Mouse (Mus musculus) forebrain, embryonic 13.5 days (tissue): ENCODE measurements around the gene Spryd3. TPM values are rescaled to one million over a fixed set of nuclear protein-coding genes. Genes with fewer than 3 reads are reported as not detected.
A peak's percentile ranks its signal among the peaks of the same experiment; 100 is the strongest.

ENCODE experiments used
- ATAC-seq: fragments of 200-750 bp; cut with Nextera tagmentation; 2 replicates; pipeline ENCODE4 v1.8.0; 2017
- H3K27ac ChIP-seq: fragments of 300-500 bp; sonication (generic); 2 replicates; pipeline ENCODE4 v1.5.1; 2015; ENCODE audit warnings: inconsistent platforms, mild to moderate bottlenecking, moderate library complexity
- H3K27me3 ChIP-seq: fragments of 300-500 bp; sonication (generic); 2 replicates; pipeline ENCODE4 v1.6.1; 2015; ENCODE audit warnings: mild to moderate bottlenecking, inconsistent platforms
- H3K36me3 ChIP-seq: fragments of 300-500 bp; sonication (generic); 2 replicates; pipeline ENCODE4 v1.6.1; 2015; ENCODE audit warnings: mild to moderate bottlenecking, inconsistent platforms; ENCODE audit not compliant: poor library complexity, severe bottlenecking
- H3K4me1 ChIP-seq: fragments of 300-500 bp; sonication (generic); 2 replicates; pipeline ENCODE4 v1.6.1; 2015; ENCODE audit warnings: inconsistent platforms
- H3K4me2 ChIP-seq: fragments of 300-500 bp; sonication (generic); 2 replicates; pipeline ENCODE4 v1.6.1; 2015; ENCODE audit warnings: inconsistent platforms, mild to moderate bottlenecking, moderate library complexity
- H3K4me3 ChIP-seq: fragments of 300-500 bp; sonication (generic); 2 replicates; pipeline ENCODE4 v1.5.1; 2015; ENCODE audit warnings: mild to moderate bottlenecking, inconsistent platforms
- H3K9ac ChIP-seq: fragments of 300-500 bp; sonication (generic); 2 replicates; pipeline ENCODE4 v1.6.1; 2015; ENCODE audit warnings: mild to moderate bottlenecking, inconsistent platforms
- H3K9me3 ChIP-seq: fragments of 300-500 bp; sonication (generic); replicated peaks from 2 replicates; pipeline ENCODE4 v1.6.1; 2016; ENCODE audit warnings: inconsistent platforms
- WGBS: fragments of 180-500 bp; shearing (Covaris S2); methylation state at CpG from one replicate; pipeline ENCODE4 v1.1.7; 2015; 5-methylcytosine and 5-hydroxymethylcytosine counted together
- polyA plus RNA-seq: library from polyadenylated mRNA; unstranded; fragments of >200 nt; fragmentation: Nextera tagmentation; extraction: Ambion mirVana; gene quantifications from 2 replicates; pipeline ENCODE4 v1.2.1, GENCODE M21; 2015

The Spryd3 gene
- polyA plus RNA-seq, 1 experiment from 2014 or later = 21.7 TPM

- H3K9me3 ChIP-seq = no peaks in the 10 kb centered on the region
- H3K4me2 ChIP-seq = peak overlapping the region; percentile 85; the same call in 1 of the 2 replicates
- H3K36me3 ChIP-seq = peaks cover 20% of the 10 kb centered on the region
- whole genome bisulfite sequencing = 32% methylated on average over 11 of the region's 11 CpGs
- peaks cover 62% of the 10 kb centered on the region for H3K27me3 ChIP-seq
- H3K4me1 ChIP-seq = peaks cover 68% of the 10 kb centered on the region
- ATAC-seq = no peak
- no peak overlapping the region for H3K9ac ChIP-seq
- peak overlapping the region; percentile 31 for H3K27ac ChIP-seq
- H3K4me3 ChIP-seq = no peak overlapping the region
Observed at GRCm38 (mm10) chr15:102101672-102102541, 34.1 kb downstream of the Spryd3 start.

GRCm38 (mm10) chr15:102100996-102101671, 34.9 kb downstream of the Spryd3 start:
- peak overlapping the region; percentile 22 for H3K27ac ChIP-seq
- WGBS = 28% methylated on average over 10 of the region's 10 CpGs
- peaks cover 62% of the 10 kb centered on the region for H3K4me1 ChIP-seq
- H3K4me2 ChIP-seq = peak overlapping the region; percentile 85
- peak overlapping the region; percentile 56 for H3K4me3 ChIP-seq
- H3K9me3 ChIP-seq = no peaks in the 10 kb centered on the region
- H3K27me3 ChIP-seq = peaks cover 54% of the 10 kb centered on the region
- ATAC-seq = no peak
- no peak overlapping the region; the same call in 1 of the 2 replicates for H3K9ac ChIP-seq
- peaks cover 27% of the 10 kb centered on the region for H3K36me3 ChIP-seq

GRCm38 (mm10) chr15:102100161-102100981, 35.7 kb downstream of the Spryd3 start, which contains the start of gene Tns2:
TSS of gene Tns2 (plus strand) at chr15:102100413.
- peak; percentile 67 for ATAC-seq
- WGBS = under 1% methylated on average over 48 of the region's 82 CpGs
- Histone ChIP-seq H3K4me3 (peak within 1 kb of the TSS; percentile 56), H3K27ac (peak within 1 kb of the TSS; percentile 28), H3K4me2 (peak within 1 kb of the TSS; percentile 85), H3K36me3 (peaks cover 35% of the 10 kb centered on the region), H3K9me3 (no peaks in the 10 kb centered on the region), H3K4me1 (peaks cover 56% of the 10 kb centered on the region), H3K27me3 (peaks cover 47% of the 10 kb centered on the region), H3K9ac (peak within 1 kb of the TSS; percentile 75)

GRCm38 (mm10) chr15:102099771-102100160, 36.3 kb downstream of the Spryd3 start:
- H3K36me3 ChIP-seq = peaks cover 41% of the 10 kb centered on the region
- H3K27ac ChIP-seq = no peak overlapping the region
- no peak for ATAC-seq
- H3K4me2 ChIP-seq = peak overlapping the region; percentile 85
- no peaks in the 10 kb centered on the region for H3K9me3 ChIP-seq
- H3K4me3 ChIP-seq = peak overlapping the region; percentile 56
- WGBS = 21% methylated on average over 8 of the region's 8 CpGs
- peaks cover 42% of the 10 kb centered on the region for H3K27me3 ChIP-seq
- H3K9ac ChIP-seq = peak overlapping the region; percentile 75
- H3K4me1 ChIP-seq = peaks cover 55% of the 10 kb centered on the region

- 66% methylated on average over 5 of the region's 5 CpGs for WGBS
- Histone ChIP-seq H3K36me3 (peaks cover 46% of the 10 kb centered on the region), H3K4me2 (peak overlapping the region; percentile 85), H3K27me3 (peaks cover 37% of the 10 kb centered on the region), H3K9ac (no peak overlapping the region), H3K4me1 (peaks cover 54% of the 10 kb centered on the region), H3K4me3 (no peak overlapping the region), H3K27ac (no peak overlapping the region), H3K9me3 (no peaks in the 10 kb centered on the region)
- no peak for ATAC-seq
Observed at GRCm38 (mm10) chr15:102099260-102099659, 36.8 kb downstream of the Spryd3 start.

GRCm38 (mm10) chr15:102097991-102098555, 38.0 kb downstream of the Spryd3 start:
- Histone ChIP-seq H3K4me1 (peaks cover 42% of the 10 kb centered on the region), H3K4me2 (no peak overlapping the region), H3K4me3 (no peak overlapping the region), H3K36me3 (peaks cover 58% of the 10 kb centered on the region), H3K27ac (no peak overlapping the region), H3K27me3 (peaks cover 33% of the 10 kb centered on the region), H3K9me3 (no peaks in the 10 kb centered on the region), H3K9ac (no peak overlapping the region)
- WGBS = 29% methylated on average over 5 of the region's 5 CpGs
- no peak for ATAC-seq

- no peak for ATAC-seq
- H3K36me3 ChIP-seq = peaks cover 65% of the 10 kb centered on the region
- no peaks in the 10 kb centered on the region for H3K9me3 ChIP-seq
- 79% methylated on average over 8 of the region's 8 CpGs for WGBS
- no peak overlapping the region for H3K4me2 ChIP-seq
- H3K27me3 ChIP-seq = peaks cover 28% of the 10 kb centered on the region
- no peak overlapping the region for H3K27ac ChIP-seq
- no peak overlapping the region for H3K4me3 ChIP-seq
- H3K9ac ChIP-seq = no peak overlapping the region
- H3K4me1 ChIP-seq = peaks cover 35% of the 10 kb centered on the region
Observed at GRCm38 (mm10) chr15:102097147-102097915, 38.7 kb downstream of the Spryd3 start.

- peaks cover 12% of the 10 kb centered on the region for H3K4me1 ChIP-seq
- no peak overlapping the region for H3K27ac ChIP-seq
- H3K4me2 ChIP-seq = no peak overlapping the region
- WGBS = 88% methylated on average over 16 of the region's 16 CpGs
- H3K9ac ChIP-seq = no peak overlapping the region
- H3K27me3 ChIP-seq = peaks cover 11% of the 10 kb centered on the region; the same call in 1 of the 2 replicates
- no peak overlapping the region for H3K4me3 ChIP-seq
- ATAC-seq = no peak
- H3K9me3 ChIP-seq = no peaks in the 10 kb centered on the region
- H3K36me3 ChIP-seq = peaks cover 88% of the 10 kb centered on the region
Observed at GRCm38 (mm10) chr15:102094988-102095387, 41.0 kb downstream of the Spryd3 start.

GRCm38 (mm10) chr15:102094157-102094556, 41.9 kb downstream of the Spryd3 start:
- H3K27me3 ChIP-seq = 0 out of 2 replicates have a peak, but pooled peaks cover 8% of the 10 kb centered on the region
- peaks cover 5% of the 10 kb centered on the region; the same call in 1 of the 2 replicates for H3K4me1 ChIP-seq
- no peak for ATAC-seq
- 80% methylated on average over 2 of the region's 2 CpGs for WGBS
- H3K4me3 ChIP-seq = no peak overlapping the region
- H3K27ac ChIP-seq = no peak overlapping the region
- no peaks in the 10 kb centered on the region for H3K9me3 ChIP-seq
- H3K36me3 ChIP-seq = peaks cover 97% of the 10 kb centered on the region
- no peak overlapping the region for H3K4me2 ChIP-seq
- H3K9ac ChIP-seq = no peak overlapping the region

- no peaks in the 10 kb centered on the region for H3K27me3 ChIP-seq
- H3K9me3 ChIP-seq = no peaks in the 10 kb centered on the region
- H3K36me3 ChIP-seq = peaks cover 98% of the 10 kb centered on the region
- H3K9ac ChIP-seq = no peak overlapping the region
- H3K4me2 ChIP-seq = no peak overlapping the region
- no peak overlapping the region for H3K4me3 ChIP-seq
- WGBS = 93% methylated on average over 4 of the region's 4 CpGs
- no peak for ATAC-seq
- H3K4me1 ChIP-seq = no peaks in the 10 kb centered on the region
- H3K27ac ChIP-seq = no peak overlapping the region
Observed at GRCm38 (mm10) chr15:102092222-102092621, 43.8 kb downstream of the Spryd3 start.

- ATAC-seq = no peak
- Histone ChIP-seq H3K27ac (no peak overlapping the region), H3K4me3 (no peak overlapping the region), H3K4me1 (no peaks in the 10 kb centered on the region), H3K27me3 (no peaks in the 10 kb centered on the region), H3K9ac (no peak overlapping the region), H3K4me2 (no peak overlapping the region), H3K9me3 (no peaks in the 10 kb centered on the region), H3K36me3 (peaks cover 100% of the 10 kb centered on the region)
- 87% methylated on average over 1 of the region's 1 CpGs for WGBS
Observed at GRCm38 (mm10) chr15:102091688-102092087, 44.3 kb downstream of the Spryd3 start.
